Mouse (Mus musculus): ENCODE results near the gene Pskh1.
A peak's percentile ranks its signal among the peaks of the same experiment; 100 is the strongest.

Gene Pskh1

DNA sequence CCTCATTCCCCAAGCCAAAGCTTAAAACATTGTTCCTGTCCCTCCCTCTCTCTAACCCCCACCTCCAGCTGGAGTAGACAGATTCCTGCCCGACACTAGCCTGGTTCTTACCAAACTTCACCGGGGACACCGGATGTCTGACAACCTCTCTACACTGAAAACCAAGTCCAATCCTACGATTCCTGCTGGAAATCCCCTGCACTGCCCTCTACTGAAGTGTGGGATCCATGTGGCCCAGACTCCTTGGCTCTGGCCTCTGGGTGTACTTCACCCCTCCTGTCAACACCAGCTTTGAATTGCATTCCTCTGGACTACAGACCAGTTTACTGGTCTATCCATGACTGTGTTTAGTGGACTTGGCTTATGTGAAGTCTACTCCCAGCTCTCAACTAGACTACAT lies 56.3 kb downstream of the Pskh1 start:
- no peak for DNase-seq (ENCODE audit: extremely low spot score, low spot score)

GRCm38 (mm10) chr8:105957813-105958212 lies 57.6 kb downstream of the Pskh1 start:
- no peak for DNase-seq (ENCODE audit: extremely low spot score, low spot score)

- DNase-seq (ENCODE audit: extremely low spot score, low spot score), result no peak
Observed at GRCm38 (mm10) chr8:105959350-105959749, 59.1 kb downstream of the Pskh1 start.

DNA sequence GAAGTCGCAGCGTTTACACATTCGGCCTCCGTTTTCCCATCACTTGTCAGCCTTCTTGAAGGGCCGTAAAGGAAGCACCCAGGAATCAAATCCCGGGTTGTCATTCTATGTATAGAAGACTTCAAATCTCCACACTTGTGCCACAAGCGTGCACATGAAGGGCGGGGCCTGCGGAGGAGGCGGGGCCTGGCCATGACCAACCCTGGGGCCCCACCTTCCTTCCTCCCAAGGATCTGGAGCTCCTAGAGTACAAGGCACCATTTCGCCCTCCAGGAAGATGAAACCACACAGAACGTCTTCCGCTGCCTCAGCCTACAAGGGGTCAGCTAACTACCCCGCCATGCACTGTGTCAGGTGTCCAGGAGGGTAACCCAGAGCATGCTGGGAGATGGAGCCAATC lies 60.9 kb downstream of the Pskh1 start:
- no peak for DNase-seq (ENCODE audit: extremely low spot score, low spot score)

DNA sequence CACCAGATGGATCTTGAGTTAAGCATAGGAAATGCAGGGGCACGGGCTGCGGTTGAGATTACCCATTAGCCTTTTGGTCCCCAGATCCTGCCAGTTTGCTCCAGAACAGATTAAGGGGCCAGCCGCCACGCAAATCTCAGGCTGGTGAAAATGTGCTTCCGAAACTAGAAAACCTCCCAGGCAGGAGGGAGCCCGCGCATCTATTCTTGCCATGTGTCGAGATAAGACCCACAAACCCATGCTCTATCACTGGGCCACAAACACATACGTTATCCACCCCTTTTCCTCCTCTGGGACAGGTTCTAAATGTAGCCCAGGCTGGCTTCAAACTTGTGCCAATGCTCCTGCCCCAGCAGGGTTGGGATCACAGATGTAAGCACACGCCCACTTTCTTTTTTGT lies 61.3 kb downstream of the Pskh1 start:
- DNase-seq (ENCODE audit: extremely low spot score, low spot score), result no peak

GRCm38 (mm10) chr8:105964506-105965265 lies 64.4 kb downstream of the Pskh1 start:
- no peak for DNase-seq (ENCODE audit: extremely low spot score, low spot score)

GRCm38 (mm10) chr8:105965266-105965904 lies 65.1 kb downstream of the Pskh1 start:
- DNase-seq (ENCODE audit: extremely low spot score, low spot score), result no peak

- peak; percentile 80 for DNase-seq (ENCODE audit: extremely low spot score, low spot score)
Observed at GRCm38 (mm10) chr8:105965905-105966341, 65.7 kb downstream of the Pskh1 start, which contains the start of gene Slc12a4. Slc12a4 (minus strand) TSS chr8:105966097.

- DNase-seq (ENCODE audit: extremely low spot score, low spot score), result peak; percentile 65
Observed at GRCm38 (mm10) chr8:105966692-105967311, 66.6 kb downstream of the Pskh1 start.

DNA sequence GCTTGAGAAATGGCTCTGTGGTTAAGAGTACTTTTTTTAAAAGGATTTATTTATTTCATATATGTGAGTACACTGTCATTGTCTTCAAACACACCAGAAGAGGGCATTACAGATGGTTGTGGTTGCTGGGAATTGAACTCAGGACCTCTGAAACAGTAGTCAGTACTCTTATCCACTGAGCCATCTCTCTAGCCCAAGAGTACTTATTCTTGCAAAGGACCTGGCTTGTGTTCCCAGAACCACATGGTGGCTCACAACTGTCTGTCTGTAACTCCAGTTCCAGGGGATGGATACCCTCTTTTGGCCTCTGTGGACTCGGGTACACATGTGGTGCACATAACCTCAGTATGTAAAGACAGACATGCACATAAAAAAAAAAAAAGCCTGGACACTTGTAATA lies 69.1 kb downstream of the Pskh1 start:
- DNase-seq (ENCODE audit: extremely low spot score, low spot score), result no peak

GRCm38 (mm10) chr8:105971019-105971720 lies 70.9 kb downstream of the Pskh1 start:
- no peak for DNase-seq (ENCODE audit: extremely low spot score, low spot score)

DNA sequence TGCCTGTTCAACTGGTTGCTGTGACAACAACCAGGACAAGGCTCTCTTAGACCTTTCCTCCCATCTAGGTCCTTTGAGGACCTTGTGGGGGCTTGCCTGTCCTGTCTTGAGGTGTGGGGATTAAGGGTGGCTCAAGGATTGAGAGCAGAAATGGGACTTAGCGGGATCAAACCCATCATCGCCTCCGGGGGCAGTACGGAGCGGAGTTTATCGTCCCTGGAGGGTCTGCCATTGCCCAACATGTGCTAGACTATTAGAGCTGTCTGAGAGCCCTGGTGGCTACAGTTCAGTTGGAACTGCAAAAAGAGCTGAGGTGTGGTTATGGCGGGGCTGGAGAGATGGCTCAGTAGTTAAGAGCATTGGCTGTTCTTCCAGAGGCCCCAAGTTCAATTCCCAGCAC lies 75.1 kb downstream of the Pskh1 start:
- no peak for DNase-seq (ENCODE audit: extremely low spot score, low spot score)

DNA sequence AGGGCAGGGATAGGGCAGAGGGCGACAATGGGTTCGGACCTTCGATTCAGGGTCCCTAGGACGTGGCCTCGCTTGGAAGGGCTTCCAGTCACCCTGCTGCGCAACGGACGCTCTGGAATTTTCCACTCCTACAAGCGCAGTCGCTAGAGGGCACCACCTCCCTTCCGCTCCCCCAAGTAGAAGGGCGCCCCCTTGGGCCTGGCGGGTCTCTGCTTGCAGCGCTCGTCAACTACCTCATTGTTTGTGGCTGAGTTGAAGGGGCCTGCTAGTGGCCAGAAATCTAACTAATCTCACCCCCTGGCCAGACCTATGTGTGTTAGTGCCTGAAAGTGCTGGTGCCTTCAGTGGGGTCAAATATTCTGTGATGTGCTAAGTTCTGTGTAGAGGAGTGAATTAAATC lies 79.1 kb downstream of the Pskh1 start, which contains the start of gene Dpep3:
Gene Dpep3 (minus strand): TSS at position 105 of the 400 bp plus-strand sequence.
- no peak for DNase-seq (ENCODE audit: extremely low spot score, low spot score)

DNA sequence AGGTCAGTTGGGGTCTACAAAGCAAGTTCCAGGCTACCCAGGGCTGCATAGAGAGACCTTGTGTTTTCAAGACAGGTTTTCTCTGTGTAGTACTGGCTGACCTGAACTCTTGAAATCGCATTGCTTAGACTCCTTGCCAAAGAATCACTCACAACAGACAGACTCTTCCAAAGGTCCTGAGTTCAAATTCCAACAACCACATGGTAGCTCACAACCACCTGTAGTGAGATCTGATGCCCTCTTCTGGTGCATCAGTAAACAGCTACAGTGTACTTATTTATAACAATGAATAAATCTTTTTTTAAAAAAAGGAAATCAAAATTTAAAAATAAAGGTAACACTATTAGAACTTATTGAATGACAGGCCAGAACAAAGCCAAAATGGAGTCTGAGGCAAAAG lies 80.9 kb downstream of the Pskh1 start:
- DNase-seq (ENCODE audit: extremely low spot score, low spot score), result no peak
